Mouse (Mus musculus) G1E (cell line): ENCODE measurements at regions not wholly inside any gene's neighbourhood (a gene's known extent, or its start where the extent isn't known, plus 50 kb on each side); places are given as distances from the start of the nearest gene placed in this dataset.

ENCODE experiments used
- ATAC-seq: 2 replicates; pipeline ENCODE4 v1.8.0; 2016; ENCODE audit warnings: mild to moderate bottlenecking; ENCODE audit not compliant: insufficient number of reproducible peaks, poor library complexity, low FRiP score, severe bottlenecking; ENCODE audit errors: extremely low read depth
- DNase-seq: peaks from one replicate; pipeline ENCODE4 v3.0.0; 2012; ENCODE audit warnings: low spot score
- H3K27me3 ChIP-seq: 2 replicates; pipeline ENCODE4 v1.6.1; 2012; ENCODE audit warnings: mild to moderate bottlenecking, low read length, inconsistent platforms; ENCODE audit not compliant: insufficient read depth
- H3K36me3 ChIP-seq: replicated peaks from 2 replicates; pipeline ENCODE3; 2012; ENCODE audit warnings: mild to moderate bottlenecking, inconsistent platforms
- H3K4me1 ChIP-seq: 2 replicates; pipeline ENCODE4 v1.6.1; 2012; ENCODE audit warnings: low read depth, low read length, inconsistent platforms, mixed read lengths; ENCODE audit not compliant: insufficient read depth
- H3K4me3 ChIP-seq: 2 replicates; pipeline ENCODE4 v1.5.1; 2012; ENCODE audit warnings: low read depth, mild to moderate bottlenecking, inconsistent platforms, low read length, moderate library complexity, mixed read lengths
- H3K9me3 ChIP-seq: replicated peaks from 2 replicates; pipeline ENCODE4 v1.6.1; 2012; ENCODE audit warnings: inconsistent platforms
- CTCF ChIP-seq: IDR thresholded peaks from 2 replicates; pipeline ENCODE4 v1.5.1; 2012; ENCODE audit warnings: low read depth, low read length, inconsistent platforms, mixed read lengths
- GATA1 ChIP-seq: IDR thresholded peaks from 2 replicates; pipeline ENCODE4 v1.6.1; 2012; ENCODE audit warnings: borderline replicate concordance, low read length, inconsistent platforms, mixed read lengths
- GATA2 ChIP-seq: IDR thresholded peaks from 2 replicates; pipeline ENCODE4 v1.6.1; 2012; ENCODE audit warnings: low read depth, low read length, inconsistent platforms, borderline replicate concordance
- POLR2AphosphoS5 ChIP-seq: IDR thresholded peaks from 2 replicates; pipeline ENCODE4 v1.6.1; 2012; ENCODE audit warnings: low read depth, low read length, inconsistent platforms; ENCODE audit not compliant: insufficient replicate concordance
- TAL1 ChIP-seq: conservative IDR thresholded peaks from 2 replicates; pipeline ENCODE4 v1.6.1; 2012; ENCODE audit warnings: low read depth, low read length, inconsistent platforms, mixed read lengths

- TF ChIP-seq GATA1 (no peak), CTCF (no peak), GATA2 (no peak), TAL1 (no peak)
- DNase-seq (no peak), ATAC-seq (no peak)
- Histone ChIP-seq H3K36me3 (no peaks in the 10 kb centered on the region), H3K27me3 (no peaks in the 10 kb centered on the region), H3K4me1 (no peaks in the 10 kb centered on the region), H3K4me3 (no peak overlapping the region), H3K9me3 (peaks cover 5% of the 10 kb centered on the region)
Observed at GRCm38 (mm10) chr4:56271390-56271789, 468.5 kb upstream of the Gm26657 start.

GRCm38 (mm10) chr4:56264626-56265025, 475.2 kb upstream of the Gm26657 start:
- DNase-seq (no peak), ATAC-seq (no peak)
- Histone ChIP-seq H3K9me3 (no peaks in the 10 kb centered on the region; the same call in 1 of the 2 replicates), H3K27me3 (no peaks in the 10 kb centered on the region), H3K4me1 (no peaks in the 10 kb centered on the region), H3K4me3 (no peak overlapping the region), H3K36me3 (no peaks in the 10 kb centered on the region)
- TF ChIP-seq GATA1 (no peak), GATA2 (no peak), POLR2AphosphoS5 (no peak), CTCF (no peak), TAL1 (no peak)

GRCm38 (mm10) chr4:56263822-56264221, 476.0 kb upstream of the Gm26657 start:
- Histone ChIP-seq H3K27me3 (no peaks in the 10 kb centered on the region), H3K4me1 (no peaks in the 10 kb centered on the region), H3K36me3 (no peaks in the 10 kb centered on the region), H3K4me3 (no peak overlapping the region), H3K9me3 (no peaks in the 10 kb centered on the region; the same call in 1 of the 2 replicates)
- DNase-seq (no peak), ATAC-seq (no peak)
- TF ChIP-seq GATA1 (no peak), GATA2 (no peak), POLR2AphosphoS5 (no peak), CTCF (no peak), TAL1 (no peak)

GRCm38 (mm10) chr4:56262589-56262988, 477.3 kb upstream of the Gm26657 start:
- DNase-seq (no peak), ATAC-seq (no peak)
- Histone ChIP-seq H3K9me3 (no peaks in the 10 kb centered on the region; the same call in 1 of the 2 replicates), H3K4me1 (no peaks in the 10 kb centered on the region), H3K36me3 (no peaks in the 10 kb centered on the region), H3K27me3 (no peaks in the 10 kb centered on the region), H3K4me3 (no peak overlapping the region)
- TF ChIP-seq GATA2 (no peak), TAL1 (no peak), POLR2AphosphoS5 (no peak), CTCF (no peak), GATA1 (no peak)

- TF ChIP-seq GATA2 = no peak
- no peak for TF ChIP-seq CTCF
- no peak for TF ChIP-seq GATA1
- TF ChIP-seq TAL1 = no peak
- no peak for TF ChIP-seq POLR2AphosphoS5
- H3K27me3 ChIP-seq = no peaks in the 10 kb centered on the region
- no peaks in the 10 kb centered on the region for H3K36me3 ChIP-seq
- H3K9me3 ChIP-seq = no peaks in the 10 kb centered on the region
- ATAC-seq (no peak), DNase-seq (no peak)
- H3K4me1 ChIP-seq = no peaks in the 10 kb centered on the region
- no peak overlapping the region for H3K4me3 ChIP-seq
Observed at GRCm38 (mm10) chr4:56261992-56262391, 477.9 kb upstream of the Gm26657 start.

- Histone ChIP-seq H3K27me3 (no peaks in the 10 kb centered on the region), H3K4me1 (no peaks in the 10 kb centered on the region), H3K36me3 (no peaks in the 10 kb centered on the region), H3K4me3 (no peak overlapping the region), H3K9me3 (peaks cover 2% of the 10 kb centered on the region)
- no peak for DNase-seq
- no peak for ATAC-seq
- TF ChIP-seq GATA1 = no peak
- no peak for TF ChIP-seq CTCF
- TF ChIP-seq GATA2 = no peak
- no peak for TF ChIP-seq POLR2AphosphoS5
- no peak for TF ChIP-seq TAL1
Observed at GRCm38 (mm10) chr4:56252375-56252774, 487.5 kb upstream of the Gm26657 start.

GRCm38 (mm10) chr4:56251766-56252165, 488.1 kb upstream of the Gm26657 start:
- no peaks in the 10 kb centered on the region for H3K4me1 ChIP-seq
- H3K4me3 ChIP-seq = no peak overlapping the region
- H3K36me3 ChIP-seq = no peaks in the 10 kb centered on the region
- ATAC-seq (no peak), DNase-seq (no peak)
- H3K27me3 ChIP-seq = no peaks in the 10 kb centered on the region
- H3K9me3 ChIP-seq = peaks cover 2% of the 10 kb centered on the region
- no peak for TF ChIP-seq POLR2AphosphoS5
- no peak for TF ChIP-seq GATA2
- no peak for TF ChIP-seq GATA1
- no peak for TF ChIP-seq CTCF
- TF ChIP-seq TAL1 = no peak
